Mouse (Mus musculus) A20 (cell line): Measurements from ENCODE around the gene Meioc.

Experiments used
- DNase-seq: peaks from one replicate; pipeline ENCODE4 v3.0.0-alpha.2; 2011; ENCODE audit warnings: low read depth, low spot score

Gene Meioc

DNA sequence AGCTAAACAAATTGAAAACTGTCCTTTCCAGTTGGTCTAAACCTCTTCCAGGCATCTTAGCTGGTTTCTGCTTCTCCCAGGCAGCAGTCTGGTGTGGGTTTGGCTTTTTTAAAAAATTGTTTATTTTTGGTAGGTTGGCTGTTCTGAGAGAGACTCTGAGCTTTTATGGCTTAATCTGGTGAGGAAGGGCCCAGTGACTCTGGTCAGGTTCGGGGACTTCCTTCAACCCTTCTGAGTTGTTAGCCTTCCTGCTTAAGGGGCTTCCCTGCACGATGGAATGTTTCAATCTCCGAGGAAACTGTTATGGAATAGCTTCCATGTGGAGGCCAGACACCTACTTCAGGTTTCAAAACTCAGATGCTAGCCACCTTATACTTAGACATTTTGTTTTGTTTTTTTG is at the start of gene Meioc:
Meioc (plus strand) TSS at position 301 of the 400 bp plus-strand sequence.
- DNase-seq = no peak

DNA sequence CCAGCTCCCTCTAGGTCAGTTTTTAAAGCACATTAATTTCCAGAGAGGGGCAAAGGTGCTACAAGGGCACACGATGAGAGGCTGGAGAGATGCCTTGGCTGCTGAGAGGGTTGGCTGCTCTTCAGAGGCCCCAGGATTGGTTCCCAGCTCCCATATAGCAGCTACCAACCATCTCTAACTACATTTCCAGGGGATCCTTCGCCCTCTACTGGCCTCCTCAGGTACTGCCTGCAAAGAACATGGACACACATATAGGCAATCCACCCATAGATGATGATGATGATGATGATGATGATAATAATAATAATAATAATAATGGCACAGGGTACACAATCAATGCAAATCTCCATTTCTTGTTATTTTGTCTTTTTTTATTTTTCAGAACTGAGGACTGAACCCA is 44.1 kb upstream of the Meioc start:
- DNase-seq = peak; percentile 7

DNA sequence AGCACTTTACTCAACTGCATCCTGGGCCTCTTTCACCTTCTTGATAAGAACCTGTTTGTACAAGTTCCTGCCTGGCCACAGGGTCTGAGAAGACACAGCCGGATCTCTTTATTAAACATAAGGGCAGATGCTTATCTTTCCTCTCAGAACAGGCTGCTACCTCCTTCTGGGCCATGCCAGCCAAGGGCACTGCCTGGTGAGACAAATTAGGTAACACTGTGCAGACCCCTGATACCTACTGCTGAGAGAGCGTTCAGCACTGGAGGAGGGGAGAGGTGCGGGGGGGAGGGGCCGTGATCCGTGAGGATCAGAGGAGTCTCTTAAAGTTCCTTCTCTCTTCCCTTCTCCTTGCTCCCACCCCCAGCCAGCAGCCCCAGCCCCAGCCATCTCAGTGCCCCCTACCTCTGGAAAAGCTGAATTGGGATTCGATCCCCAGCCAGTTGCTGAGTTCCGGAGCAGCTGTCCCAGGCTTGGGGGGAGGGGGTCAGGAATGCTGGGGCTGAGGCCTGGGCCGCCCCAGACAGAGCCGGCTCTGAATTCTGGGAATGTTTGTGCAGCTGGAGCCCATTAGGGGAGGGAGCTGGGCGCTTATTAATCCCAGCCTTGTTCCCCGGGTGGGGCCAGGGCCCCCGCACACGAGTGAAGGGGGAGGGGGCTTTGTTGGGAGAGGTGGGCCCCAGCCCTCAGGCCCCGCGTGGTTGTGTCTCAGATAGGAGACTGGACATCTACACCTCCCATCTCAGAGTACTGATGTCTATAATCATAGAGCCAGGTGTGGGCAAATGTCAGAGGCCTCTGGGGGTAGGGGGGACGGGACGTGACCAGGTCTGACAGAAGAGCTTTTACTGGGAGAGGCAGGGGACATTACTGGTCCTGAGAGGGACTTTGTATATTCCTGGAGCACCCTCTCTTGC is 39.4 kb upstream of the Meioc start:
- no peak for DNase-seq

DNA sequence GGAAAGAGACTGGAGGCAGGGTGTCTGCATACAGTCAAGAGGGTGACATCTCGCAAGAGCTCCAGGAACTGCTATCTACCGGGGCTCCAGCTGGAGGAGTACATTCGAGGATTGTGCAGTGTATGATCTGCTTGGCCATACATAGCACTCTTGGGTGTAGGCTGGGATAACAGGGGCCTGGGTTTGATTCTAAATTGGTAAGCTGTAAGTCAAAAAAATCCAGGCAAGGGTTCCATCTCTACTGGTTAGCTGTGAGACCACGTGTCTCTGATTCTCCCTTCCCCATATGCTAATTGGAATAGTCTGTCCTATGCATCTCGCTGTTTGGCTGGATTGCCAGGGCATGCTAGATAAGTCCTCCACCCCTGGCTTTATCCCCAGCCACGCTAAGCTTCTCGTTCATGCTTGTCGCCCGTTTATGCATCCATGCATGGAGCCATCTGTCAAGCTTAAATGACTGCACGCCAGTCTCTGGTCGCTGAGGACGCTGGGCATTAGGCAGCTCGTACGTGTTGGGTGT is 38.6 kb upstream of the Meioc start:
- peak; percentile 63 for DNase-seq

DNA sequence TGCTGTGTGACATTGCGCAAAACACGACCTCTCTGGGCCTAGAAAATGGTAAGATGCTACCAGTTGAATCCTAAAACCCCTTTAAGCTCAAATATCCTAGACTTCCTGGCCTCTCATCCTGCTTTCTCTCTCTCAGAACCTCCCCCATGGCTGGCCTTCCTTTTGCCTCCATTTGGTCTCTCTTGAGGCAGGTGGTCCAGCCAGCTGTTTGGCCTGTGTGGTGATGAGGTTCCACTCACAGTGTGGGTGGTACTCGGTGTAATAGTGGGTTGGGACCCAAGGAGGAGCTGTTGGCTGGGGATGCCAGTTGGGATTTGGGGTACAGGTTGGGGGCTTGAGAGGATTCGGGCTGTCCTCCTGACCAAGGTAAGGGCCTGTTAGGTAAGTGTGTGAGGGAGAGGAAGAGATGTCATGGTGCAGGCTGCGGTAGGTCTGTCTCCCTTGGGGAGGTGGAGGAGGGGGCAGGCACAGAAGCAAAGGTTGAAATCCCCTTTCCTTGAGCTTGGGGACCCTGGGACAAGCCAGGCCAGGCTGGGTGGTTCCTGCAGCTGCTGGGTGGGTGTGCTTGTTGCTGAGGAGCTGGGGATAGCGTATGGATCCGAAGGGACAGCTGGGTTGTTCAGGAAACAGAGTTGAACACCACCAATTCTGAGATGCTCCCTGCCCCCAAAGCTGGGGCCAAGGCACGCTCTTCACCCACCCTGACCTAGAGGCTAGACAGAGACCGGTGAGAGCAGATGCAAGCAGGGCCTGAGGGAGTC is 36.2 kb upstream of the Meioc start:
- DNase-seq = no peak

DNA sequence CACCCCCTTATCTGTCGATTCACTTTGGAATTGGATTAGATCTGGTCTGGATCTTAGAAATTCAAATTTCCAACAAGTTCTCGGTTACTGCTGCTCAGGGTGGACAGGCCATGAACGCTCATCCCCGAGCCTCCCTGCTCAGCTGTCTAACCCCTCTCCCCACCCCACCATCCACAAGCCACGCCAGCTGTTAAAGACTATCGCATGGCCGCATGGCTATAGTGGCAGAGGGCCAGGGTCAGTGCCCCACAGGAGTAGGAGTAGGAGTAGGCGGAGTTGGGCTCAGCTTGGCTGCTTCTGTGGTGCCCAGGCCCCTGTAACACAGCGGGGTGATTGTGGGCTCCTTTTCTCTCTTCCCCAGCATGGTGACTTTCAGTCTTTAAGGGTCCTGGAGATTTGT is 35.0 kb upstream of the Meioc start:
- no peak for DNase-seq

DNA sequence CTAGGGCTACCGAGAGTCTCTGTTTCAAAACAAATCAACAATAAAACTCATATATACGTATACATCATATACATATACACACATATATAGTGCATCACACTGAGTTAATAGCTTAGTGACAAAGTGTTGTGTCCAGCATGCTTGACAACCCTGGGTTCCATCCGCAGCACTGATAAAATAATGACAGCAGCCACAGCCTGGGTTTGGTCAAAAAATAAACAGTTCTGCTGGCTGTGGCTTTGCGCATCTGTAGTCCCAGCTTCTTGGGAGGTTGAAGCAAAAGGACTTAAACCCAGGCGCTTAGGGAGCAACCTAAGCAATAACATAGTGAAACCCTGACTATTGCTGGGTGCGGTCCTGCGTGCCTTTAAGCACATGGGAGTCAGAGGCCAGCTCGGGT is 34.1 kb upstream of the Meioc start:
- DNase-seq = no peak

DNA sequence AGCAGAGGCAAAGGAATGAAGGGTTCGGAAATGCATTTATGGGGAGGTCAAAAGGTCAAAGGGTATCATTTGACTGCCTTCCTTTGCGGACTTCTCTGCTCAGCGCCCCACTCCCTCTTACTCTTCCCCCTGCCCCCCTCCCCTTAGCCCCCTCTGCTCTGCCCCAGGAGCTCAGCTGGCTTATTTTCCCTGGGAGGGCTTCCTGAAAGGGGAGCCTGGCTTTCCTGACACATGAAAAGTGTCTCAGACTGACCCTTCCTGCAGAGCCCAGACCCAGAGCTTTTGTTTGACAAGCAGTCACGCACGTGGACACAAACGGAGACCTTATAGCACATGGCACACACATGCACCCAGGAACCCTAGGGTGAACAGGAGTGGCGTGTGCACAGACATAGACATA is 32.8 kb upstream of the Meioc start:
- no peak for DNase-seq

DNA sequence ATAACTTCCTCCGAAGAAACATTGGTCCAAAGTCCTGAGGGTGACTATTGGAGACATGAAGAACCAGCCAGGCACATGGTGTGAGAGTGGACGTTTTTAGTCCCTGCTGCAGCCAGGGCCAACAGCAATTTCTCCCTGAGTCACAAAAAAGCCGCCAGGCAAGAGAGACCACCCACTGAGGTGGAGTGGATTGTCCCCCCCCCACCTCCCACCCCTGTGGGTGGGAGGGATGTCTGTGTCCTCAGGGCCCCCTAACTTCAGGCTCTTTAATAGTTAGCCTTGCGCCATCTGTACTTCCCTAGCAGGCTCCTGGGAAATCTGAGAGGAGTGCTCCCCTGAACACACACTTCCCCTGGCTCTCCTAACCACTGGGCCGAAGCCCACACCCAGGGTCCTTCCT is 32.3 kb upstream of the Meioc start:
- no peak for DNase-seq

DNA sequence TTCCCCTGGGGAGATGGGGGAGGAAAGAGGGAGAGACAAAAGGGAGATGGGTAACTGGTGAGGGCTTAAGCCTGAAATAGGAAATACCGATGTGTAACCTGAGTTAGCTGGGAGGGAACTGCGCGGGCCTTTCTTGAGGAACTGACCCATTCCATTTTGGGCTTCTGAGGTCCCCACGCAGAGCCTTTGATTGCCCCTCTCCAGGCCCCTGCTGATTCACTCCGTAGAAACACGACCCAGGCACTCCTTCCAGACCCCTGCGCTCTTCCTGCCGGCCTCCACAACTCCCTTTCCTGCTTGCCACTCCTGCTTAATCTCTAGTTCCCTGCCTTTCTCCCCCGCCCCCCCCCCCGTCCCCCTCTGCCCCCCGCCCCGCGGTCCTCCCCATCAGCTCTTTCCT is 30.8 kb upstream of the Meioc start:
- no peak for DNase-seq

DNA sequence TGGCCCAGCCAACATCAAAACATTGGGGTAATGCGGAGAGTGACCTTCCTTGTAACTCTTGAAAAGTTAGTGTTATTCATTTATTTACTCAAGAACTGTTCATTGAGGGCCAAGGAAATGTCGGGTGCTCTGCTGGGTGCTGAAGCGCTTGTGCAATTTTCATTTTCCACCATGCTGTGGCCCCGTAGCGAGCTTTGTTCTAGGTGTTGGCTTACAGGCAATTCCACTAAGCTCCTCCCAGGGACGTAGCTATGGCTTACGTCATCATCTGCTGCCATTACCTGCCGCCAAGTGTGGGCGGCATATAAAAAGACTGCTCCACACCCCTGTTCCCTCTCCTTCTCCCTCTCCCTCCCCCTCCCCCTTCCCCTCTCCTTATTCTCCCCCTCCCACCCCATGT is 30.1 kb upstream of the Meioc start:
- no peak for DNase-seq

DNA sequence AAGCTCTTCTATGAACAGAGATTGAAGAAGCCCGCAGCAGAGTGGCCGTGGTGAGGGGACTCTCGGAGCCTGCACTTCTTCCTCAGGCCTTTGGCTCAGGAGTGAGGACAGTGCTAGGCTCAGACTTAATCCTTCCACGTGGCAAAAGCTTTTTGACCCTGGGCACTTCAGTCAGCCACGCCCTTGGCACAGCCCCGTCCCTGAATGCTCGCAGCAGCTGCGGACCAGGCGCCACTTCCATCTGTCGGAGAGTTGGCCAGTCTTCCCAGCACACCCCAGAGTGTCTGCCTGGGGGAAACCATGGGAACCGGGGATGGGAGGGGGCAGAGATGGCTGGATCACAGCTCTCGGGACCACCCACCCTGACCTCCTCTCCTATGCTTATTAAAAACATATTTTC is 26.6 kb upstream of the Meioc start:
- DNase-seq = no peak

DNA sequence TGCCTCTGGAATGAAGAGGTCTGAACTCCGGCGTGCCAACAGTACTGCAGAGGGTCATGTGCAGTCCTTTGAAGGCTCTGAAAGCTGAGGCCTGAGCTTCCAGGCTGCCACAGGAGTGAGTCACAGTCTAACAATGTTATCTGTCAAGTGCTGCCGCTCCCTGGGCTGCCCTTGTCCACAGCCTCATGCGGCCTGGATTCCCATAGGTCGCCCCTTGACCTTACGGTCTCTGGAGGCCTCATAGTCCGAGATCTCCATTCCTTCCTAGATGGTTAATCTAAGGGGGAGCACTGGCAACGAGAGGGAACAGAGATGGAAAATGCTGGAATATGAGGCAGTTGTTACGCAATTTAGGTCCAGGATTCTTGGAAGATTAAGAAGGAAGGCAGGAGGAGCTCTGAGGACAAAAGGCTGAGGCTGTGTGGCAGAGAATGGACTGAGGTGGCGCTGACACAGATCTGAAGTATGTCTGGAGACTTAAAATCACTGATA is 19.6 kb upstream of the Meioc start:
- DNase-seq = no peak

DNA sequence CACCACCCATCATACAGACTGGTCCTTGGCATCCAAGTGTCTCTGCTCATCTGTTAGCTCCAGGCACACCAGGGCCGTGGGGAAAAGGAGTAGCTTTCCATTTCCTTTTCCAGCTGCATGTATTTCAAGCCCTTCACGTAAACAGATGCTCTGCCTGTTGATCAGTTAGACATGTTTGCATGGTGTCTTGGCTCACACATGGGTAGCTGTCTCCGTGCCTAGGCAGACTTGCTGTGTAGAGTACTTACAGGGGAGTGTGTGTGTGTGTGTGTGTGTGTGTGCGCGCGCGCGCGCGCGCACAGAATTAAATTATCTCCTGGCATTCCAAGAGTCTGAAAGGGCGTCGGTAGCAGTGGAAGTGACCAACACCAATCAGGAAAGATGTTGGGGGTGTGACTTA is 17.3 kb upstream of the Meioc start:
- no peak for DNase-seq

DNA sequence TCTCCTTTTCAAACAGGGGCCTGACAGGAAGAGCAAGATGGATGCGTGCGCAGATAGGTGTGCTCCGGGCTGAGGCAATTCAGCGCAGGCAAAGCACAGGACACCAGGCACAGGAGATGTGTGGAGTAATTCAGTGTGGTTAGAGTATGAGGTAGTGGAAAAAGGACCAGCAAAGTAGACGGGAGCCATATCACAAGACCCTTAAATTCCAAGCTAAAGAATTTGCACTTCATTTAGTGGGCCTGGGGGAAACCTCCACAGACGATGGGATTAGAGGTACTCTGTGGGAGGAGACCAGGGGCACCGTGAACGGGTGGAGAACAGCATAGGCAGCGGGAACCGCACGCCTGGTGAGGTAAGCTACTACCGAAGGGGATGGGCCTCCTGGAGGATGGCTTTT is 15.6 kb upstream of the Meioc start:
- no peak for DNase-seq

DNA sequence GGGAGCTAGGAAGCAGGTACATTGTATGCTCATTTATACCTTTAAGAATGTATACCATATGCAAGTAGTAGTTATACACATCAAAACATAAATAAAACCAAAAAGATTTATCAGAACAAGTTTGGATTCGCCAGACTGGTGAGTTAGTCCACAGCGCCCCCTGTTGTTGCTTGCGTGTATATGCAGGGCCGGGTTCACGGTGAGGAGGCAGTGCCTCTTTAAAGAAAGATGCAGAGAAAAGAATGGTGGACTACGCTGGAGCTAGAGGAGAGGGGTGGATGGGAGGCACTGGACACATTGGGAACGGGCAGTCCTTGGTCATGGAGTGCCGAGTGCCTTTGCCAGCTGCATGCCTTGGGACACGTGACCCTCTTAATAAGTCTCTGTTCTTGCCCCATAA is 12.1 kb upstream of the Meioc start:
- DNase-seq = peak; percentile 69

DNA sequence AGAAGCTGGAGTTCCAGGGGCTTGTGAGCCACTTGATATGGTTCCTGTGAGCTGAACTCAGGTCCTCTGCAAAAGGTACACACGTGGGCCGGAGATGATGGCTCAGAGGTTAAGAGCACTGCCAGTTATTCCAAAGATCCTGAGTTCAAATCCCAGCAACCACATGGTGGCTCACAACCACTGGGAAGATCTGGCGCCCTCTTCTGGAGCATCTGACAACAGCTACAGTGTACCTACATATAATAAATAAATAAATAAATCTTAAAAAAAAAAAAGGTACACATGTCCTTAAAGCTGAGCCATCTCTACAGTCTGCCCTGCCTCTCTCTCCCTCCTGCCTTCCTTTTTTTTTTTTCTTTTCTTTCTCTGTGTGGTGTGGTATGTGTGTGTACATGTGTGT is 10.7 kb upstream of the Meioc start:
- peak; percentile 57 for DNase-seq

DNA sequence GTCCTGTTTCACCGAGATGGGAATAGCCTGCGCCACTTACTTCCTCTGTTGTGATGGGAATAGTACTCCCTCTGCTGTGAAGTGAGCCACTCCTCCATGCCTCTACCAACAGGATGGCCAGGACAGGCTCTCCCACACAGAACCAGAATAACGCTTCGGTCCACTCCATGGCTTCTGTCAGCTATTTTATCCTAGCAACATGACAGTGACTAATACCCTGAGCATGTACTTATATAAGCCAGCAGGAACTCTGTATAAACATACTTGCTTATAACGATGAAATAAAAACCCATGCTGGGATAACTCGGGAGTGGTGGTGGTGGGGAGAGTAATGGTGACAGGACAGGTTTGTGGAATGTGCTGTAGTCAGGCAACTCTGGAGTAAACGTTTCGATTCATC is 7.6 kb upstream of the Meioc start:
- DNase-seq = no peak

DNA sequence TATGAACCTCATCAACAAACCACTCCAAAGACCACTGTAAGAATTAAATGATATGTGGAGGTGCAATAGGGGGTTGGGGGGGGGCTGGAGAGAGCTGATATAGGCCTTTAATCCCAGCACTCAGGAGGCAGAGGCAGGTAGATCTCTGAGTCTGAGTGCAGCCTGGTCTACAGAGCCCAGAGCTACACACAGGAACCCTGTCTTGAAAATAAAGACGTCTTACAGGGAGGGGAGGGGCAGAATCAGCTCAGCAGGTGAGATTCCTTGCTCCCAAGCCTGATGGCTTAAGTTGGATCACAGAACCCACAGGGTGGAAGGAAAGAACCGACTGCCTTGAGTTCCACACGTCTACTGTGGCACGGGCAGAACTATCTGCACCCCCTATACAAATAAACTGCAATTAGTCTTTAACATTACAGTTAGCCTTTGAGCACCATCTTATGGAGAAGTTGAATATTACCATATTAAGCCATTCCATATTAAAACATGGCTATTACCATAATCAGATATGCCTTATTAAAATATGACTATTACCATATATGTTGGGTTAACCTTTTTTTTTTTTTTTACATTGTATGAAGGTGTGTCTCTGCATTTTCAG is 7.1 kb upstream of the Meioc start:
- peak; percentile 30 for DNase-seq

DNA sequence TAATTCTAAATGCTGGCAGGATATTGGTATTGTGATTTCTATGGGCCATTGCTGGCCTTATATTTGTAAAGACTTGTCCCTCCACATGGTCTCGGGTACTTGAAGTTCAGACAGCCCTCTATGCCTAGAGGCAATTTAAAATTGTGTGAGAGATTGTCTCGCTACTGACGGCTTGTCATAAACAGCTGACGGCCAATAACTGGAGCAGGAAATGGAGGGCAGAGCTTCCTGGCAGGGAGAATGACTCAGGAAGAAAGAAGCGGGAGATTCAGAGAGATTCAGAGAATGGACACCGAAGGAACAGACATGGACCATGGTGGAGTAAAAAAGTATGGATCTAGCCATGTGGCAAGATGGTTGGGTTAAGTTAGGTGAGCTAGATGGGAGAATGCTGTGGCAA is 6.6 kb upstream of the Meioc start:
- no peak for DNase-seq

DNA sequence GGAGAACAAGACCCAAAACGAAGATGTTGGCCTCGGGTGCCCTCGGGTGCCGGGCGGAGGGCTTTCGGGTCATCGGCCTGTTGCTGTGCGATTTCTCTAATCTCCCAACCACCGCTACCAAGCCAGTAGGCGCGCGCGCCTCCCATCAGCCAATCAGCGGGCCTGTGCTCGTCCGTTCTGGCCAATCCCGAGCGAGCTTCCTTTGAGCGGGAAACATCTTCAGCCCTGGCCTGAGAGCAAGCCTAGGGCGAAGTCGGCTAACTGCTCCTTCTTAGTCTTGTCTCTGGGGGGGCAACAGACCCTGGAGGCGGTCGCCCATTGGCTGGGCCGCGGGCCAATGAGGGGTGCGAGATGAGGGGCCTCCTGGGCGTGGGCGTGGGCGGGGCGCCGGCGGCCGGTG is 1.6 kb downstream of the Meioc start:
- DNase-seq = no peak
